Mouse (Mus musculus) hindbrain, embryonic 15.5 days (tissue): Measurements from ENCODE around the gene Ntrk3. TPM values are rescaled to one million over a fixed set of nuclear protein-coding genes. Genes with fewer than 3 reads are reported as not detected.

ENCODE experiments used
- ATAC-seq: fragments of 200-750 bp; cut with Nextera tagmentation; 2 replicates; pipeline ENCODE4 v1.8.0; 2017; ENCODE audit warnings: low read depth, moderate number of reproducible peaks, moderate TSS enrichment; ENCODE audit not compliant: low FRiP score
- H3K27ac ChIP-seq: fragments of 300-500 bp; sonication (generic); replicated peaks from 2 replicates; pipeline ENCODE4 v1.5.1; 2015; ENCODE audit warnings: mild to moderate bottlenecking, inconsistent platforms
- H3K27me3 ChIP-seq: fragments of 300-500 bp; sonication (generic); 2 replicates; pipeline ENCODE4 v1.6.1; 2015; ENCODE audit warnings: control low read depth, inconsistent platforms
- H3K36me3 ChIP-seq: fragments of 300-500 bp; sonication (generic); 2 replicates; pipeline ENCODE4 v1.6.1; 2015; ENCODE audit warnings: control low read depth, inconsistent platforms
- H3K4me1 ChIP-seq: fragments of 300-500 bp; sonication (generic); replicated peaks from 2 replicates; pipeline ENCODE4 v1.6.1; 2015; ENCODE audit warnings: control low read depth, inconsistent platforms
- H3K4me2 ChIP-seq: fragments of 300-500 bp; sonication (generic); 2 replicates; pipeline ENCODE4 v1.6.1; 2015; ENCODE audit warnings: moderate library complexity, mild to moderate bottlenecking, inconsistent platforms
- H3K4me3 ChIP-seq: fragments of 300-500 bp; sonication (generic); 2 replicates; pipeline ENCODE4 v1.5.1; 2015; ENCODE audit warnings: mild to moderate bottlenecking, inconsistent platforms
- H3K9ac ChIP-seq: fragments of 300-500 bp; sonication (generic); 2 replicates; pipeline ENCODE4 v1.6.1; 2015; ENCODE audit warnings: inconsistent platforms
- H3K9me3 ChIP-seq: fragments of 300-500 bp; sonication (generic); 2 replicates; pipeline ENCODE4 v1.6.1; 2016; ENCODE audit warnings: control low read depth, inconsistent platforms
- WGBS: fragments of 180-500 bp; shearing (Covaris S2); methylation state at CpG from one replicate; pipeline ENCODE4 v1.1.7; 2015; 5-methylcytosine and 5-hydroxymethylcytosine counted together
- polyA plus RNA-seq: library from polyadenylated mRNA; unstranded; fragments of >200 nt; fragmentation: Nextera tagmentation; extraction: Ambion mirVana; gene quantifications from 2 replicates; pipeline ENCODE4 v1.2.1, GENCODE M21; 2015

Ntrk3 gene
- polyA plus RNA-seq, 1 experiment from 2014 or later: 23.3 TPM

DNA sequence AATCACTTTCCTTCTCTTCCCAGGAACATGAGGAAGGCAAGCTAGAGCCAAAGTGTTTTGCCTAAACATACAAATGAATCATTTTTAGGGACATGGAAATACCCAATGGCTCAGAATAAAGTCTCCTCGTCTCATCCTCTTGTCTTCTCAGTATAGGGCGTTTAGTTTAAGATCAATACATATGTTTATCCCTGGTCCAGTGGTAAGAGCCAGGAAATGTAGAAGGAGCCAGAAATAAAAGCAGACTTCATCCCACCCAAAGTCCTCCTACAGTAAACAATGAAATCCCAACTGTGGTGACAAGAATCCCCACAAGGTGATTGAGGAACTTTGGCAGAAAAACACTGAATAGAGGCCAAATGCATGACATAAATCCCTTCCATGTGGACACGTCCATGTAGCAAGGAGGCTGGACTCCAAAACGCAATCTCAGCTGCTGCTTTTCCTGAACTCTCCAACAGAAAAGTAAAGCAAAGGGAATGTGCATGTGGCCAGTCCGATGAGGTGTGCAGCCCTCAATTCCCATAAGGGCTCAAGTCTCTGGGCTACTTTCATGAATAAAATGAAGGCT, 473.3 kb downstream of the Ntrk3 start:
- Histone ChIP-seq H3K9ac (no peak overlapping the region), H3K4me1 (no peaks in the 10 kb centered on the region), H3K4me2 (no peak overlapping the region), H3K4me3 (no peak overlapping the region), H3K27me3 (no peaks in the 10 kb centered on the region), H3K27ac (no peak overlapping the region), H3K36me3 (no peaks in the 10 kb centered on the region), H3K9me3 (no peaks in the 10 kb centered on the region)
- WGBS: 60% methylated on average over 5 of the region's 5 CpGs
- ATAC-seq: no peak

GRCm38 (mm10) chr7:78261420-78262125, 476.2 kb downstream of the Ntrk3 start:
- H3K9ac ChIP-seq: no peak overlapping the region
- peak; percentile 42; the same call in 1 of the 2 replicates for ATAC-seq
- 74% methylated on average over 8 of the region's 8 CpGs for WGBS
- no peak overlapping the region for H3K4me3 ChIP-seq
- no peak overlapping the region for H3K27ac ChIP-seq
- no peaks in the 10 kb centered on the region for H3K4me1 ChIP-seq
- H3K4me2 ChIP-seq: no peak overlapping the region
- no peaks in the 10 kb centered on the region for H3K36me3 ChIP-seq
- no peaks in the 10 kb centered on the region for H3K27me3 ChIP-seq
- H3K9me3 ChIP-seq: no peaks in the 10 kb centered on the region

DNA sequence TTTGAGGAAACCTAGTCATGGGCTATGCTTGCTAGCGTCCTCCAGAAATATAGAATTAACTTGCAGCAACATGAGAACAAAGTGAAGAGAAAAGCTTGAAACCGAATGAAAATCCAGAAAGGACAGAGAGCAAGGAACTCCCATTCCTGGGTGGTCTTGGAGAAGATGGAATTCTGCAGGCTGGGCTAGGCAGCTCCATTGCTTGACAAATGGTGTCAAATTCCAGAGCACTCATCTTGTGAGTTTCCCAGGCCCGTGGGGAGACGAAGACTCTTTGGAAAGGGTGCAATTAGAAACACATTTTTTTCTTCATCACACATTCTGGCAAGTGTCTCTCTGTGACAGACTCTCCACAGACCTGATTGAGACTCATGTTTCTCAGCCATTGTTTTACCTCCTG, 479.7 kb downstream of the Ntrk3 start:
- H3K4me1 ChIP-seq: no peaks in the 10 kb centered on the region
- no peaks in the 10 kb centered on the region for H3K36me3 ChIP-seq
- WGBS: 46% methylated on average over 4 of the region's 4 CpGs
- no peaks in the 10 kb centered on the region for H3K9me3 ChIP-seq
- H3K9ac ChIP-seq: no peak overlapping the region
- H3K27ac ChIP-seq: no peak overlapping the region
- no peaks in the 10 kb centered on the region for H3K27me3 ChIP-seq
- H3K4me3 ChIP-seq: no peak overlapping the region
- no peak overlapping the region for H3K4me2 ChIP-seq
- no peak for ATAC-seq

GRCm38 (mm10) chr7:78253777-78254385, 483.9 kb downstream of the Ntrk3 start:
- no peak overlapping the region for H3K4me2 ChIP-seq
- no peak overlapping the region for H3K4me3 ChIP-seq
- WGBS: 58% methylated on average over 3 of the region's 3 CpGs
- H3K36me3 ChIP-seq: peaks cover 4% of the 10 kb centered on the region; the same call in 1 of the 2 replicates
- H3K27me3 ChIP-seq: no peaks in the 10 kb centered on the region
- no peaks in the 10 kb centered on the region for H3K4me1 ChIP-seq
- H3K9me3 ChIP-seq: no peaks in the 10 kb centered on the region
- peak overlapping the region; percentile 7; the same call in 1 of the 2 replicates for H3K27ac ChIP-seq
- H3K9ac ChIP-seq: no peak overlapping the region
- ATAC-seq: peak; percentile 91

DNA sequence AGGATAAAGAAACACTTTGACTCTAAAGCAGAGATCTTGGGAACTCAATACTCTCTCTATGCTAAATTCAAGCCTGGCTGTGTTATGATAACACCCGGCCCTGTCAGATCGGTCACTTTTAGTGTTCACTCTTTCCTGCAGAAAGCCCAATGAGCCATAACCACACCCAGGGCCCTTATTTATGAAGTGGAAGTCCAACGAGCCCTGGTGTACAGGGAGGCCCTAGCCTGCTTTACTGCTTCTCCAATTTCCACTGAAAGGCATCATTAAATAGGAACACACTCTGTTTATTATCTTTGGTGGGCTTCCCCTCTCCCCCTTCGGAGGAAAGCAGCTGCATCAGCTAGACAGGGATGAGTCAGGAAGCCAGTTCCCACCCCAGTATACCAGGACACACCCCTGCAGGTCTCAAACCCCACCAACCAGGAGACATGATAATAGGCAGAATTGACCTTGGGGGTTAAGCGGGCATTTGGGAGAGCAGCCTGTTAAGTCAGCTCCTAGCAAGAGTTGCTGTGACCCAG, 489.6 kb downstream of the Ntrk3 start:
- Histone ChIP-seq H3K27me3 (no peaks in the 10 kb centered on the region), H3K36me3 (peaks cover 13% of the 10 kb centered on the region), H3K9ac (no peak overlapping the region), H3K4me1 (no peaks in the 10 kb centered on the region), H3K9me3 (no peaks in the 10 kb centered on the region), H3K4me3 (no peak overlapping the region), H3K27ac (no peak overlapping the region), H3K4me2 (no peak overlapping the region)
- 78% methylated on average over 5 of the region's 5 CpGs for WGBS
- no peak for ATAC-seq

DNA sequence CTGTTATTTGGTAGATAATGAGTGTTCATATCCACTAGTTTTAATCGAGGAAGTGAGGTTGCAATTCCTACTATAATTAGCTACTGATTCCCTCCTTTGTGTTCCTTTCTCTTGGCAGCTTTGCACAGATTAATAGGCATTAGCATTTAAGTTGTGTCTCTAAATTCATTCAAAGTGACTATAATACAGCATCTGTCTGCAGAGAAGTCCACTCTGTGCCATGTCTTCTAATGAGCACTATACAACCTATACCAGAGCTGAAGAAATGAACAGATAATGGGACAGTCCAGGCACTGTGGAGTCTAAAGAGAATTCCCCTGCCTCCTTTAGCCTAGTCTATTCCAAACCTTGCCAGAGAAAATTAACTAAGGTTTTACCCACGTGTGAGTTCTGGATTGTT, 498.8 kb downstream of the Ntrk3 start:
- no peak overlapping the region for H3K27ac ChIP-seq
- no peak overlapping the region for H3K4me2 ChIP-seq
- H3K27me3 ChIP-seq: no peaks in the 10 kb centered on the region
- ATAC-seq: no peak
- 51% methylated on average over 2 of the region's 2 CpGs for WGBS
- no peaks in the 10 kb centered on the region for H3K9me3 ChIP-seq
- no peak overlapping the region for H3K9ac ChIP-seq
- no peaks in the 10 kb centered on the region for H3K4me1 ChIP-seq
- no peak overlapping the region for H3K4me3 ChIP-seq
- no peaks in the 10 kb centered on the region for H3K36me3 ChIP-seq

GRCm38 (mm10) chr7:78221668-78222067, 516.1 kb downstream of the Ntrk3 start:
- Histone ChIP-seq H3K4me1 (peaks cover 8% of the 10 kb centered on the region), H3K4me2 (no peak overlapping the region), H3K27me3 (no peaks in the 10 kb centered on the region), H3K9me3 (no peaks in the 10 kb centered on the region), H3K9ac (no peak overlapping the region), H3K4me3 (no peak overlapping the region), H3K36me3 (no peaks in the 10 kb centered on the region), H3K27ac (no peak overlapping the region)
- no peak for ATAC-seq
- WGBS: 52% methylated on average over 6 of the region's 6 CpGs

GRCm38 (mm10) chr7:78220949-78221348, 516.9 kb downstream of the Ntrk3 start:
- no peak for ATAC-seq
- 60% methylated on average over 4 of the region's 4 CpGs for WGBS
- Histone ChIP-seq H3K4me1 (peaks cover 8% of the 10 kb centered on the region), H3K9me3 (no peaks in the 10 kb centered on the region), H3K9ac (no peak overlapping the region), H3K4me2 (no peak overlapping the region), H3K4me3 (no peak overlapping the region), H3K27ac (no peak overlapping the region), H3K36me3 (no peaks in the 10 kb centered on the region), H3K27me3 (no peaks in the 10 kb centered on the region)

DNA sequence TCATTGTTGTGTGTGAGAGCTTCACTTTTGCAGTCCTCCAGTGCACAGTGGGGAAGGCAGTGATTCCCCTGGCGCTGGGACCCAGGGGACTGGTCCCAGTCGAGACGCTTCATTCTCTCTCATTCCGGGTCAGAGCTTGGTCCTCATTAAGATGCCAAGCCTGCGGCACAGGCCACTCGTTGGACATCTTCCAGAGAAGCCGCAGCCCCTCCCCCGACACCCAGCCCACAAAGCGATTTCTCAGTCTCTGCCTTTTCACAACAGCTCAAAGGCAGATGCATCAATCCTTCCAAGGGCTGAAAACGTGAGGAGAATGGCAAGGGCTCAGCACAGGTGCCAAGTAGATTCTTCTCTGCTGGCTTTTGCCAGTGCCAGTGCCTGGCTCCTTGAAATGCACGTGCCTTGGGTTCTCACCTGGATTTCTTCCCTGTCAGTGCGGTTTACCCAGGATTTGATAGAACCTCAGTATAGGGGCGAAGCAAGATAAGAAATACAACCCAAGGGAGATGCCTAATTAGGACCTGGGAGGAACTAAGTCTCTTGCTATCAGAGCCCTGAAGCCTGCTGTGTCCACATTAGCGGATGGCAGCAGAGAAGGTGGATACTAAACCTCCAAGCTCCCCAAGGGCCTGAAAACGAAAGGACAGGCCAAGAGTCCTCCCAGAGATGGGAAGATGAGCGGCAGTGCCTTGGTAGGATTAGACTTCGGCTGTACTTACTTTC, 546.7 kb downstream of the Ntrk3 start:
- WGBS: 15% methylated on average over 17 of the region's 17 CpGs
- ATAC-seq: peak; percentile 94
- no peak overlapping the region for H3K9ac ChIP-seq

GRCm38 (mm10) chr7:78185578-78185977, 552.2 kb downstream of the Ntrk3 start:
- Histone ChIP-seq H3K27ac (no peak overlapping the region), H3K4me1 (0 out of 2 replicates have a peak, but pooled peaks cover under 1% of the 10 kb centered on the region), H3K27me3 (no peaks in the 10 kb centered on the region), H3K4me2 (no peak overlapping the region), H3K9me3 (no peaks in the 10 kb centered on the region), H3K4me3 (no peak overlapping the region), H3K9ac (no peak overlapping the region), H3K36me3 (no peaks in the 10 kb centered on the region)
- no peak for ATAC-seq
- 65% methylated on average over 4 of the region's 4 CpGs for WGBS

More for the DNA sequence above, 546.7 kb downstream of the Ntrk3 start:
- Histone ChIP-seq H3K4me3 (no peak overlapping the region), H3K27me3 (no peaks in the 10 kb centered on the region), H3K4me1 (peaks cover 10% of the 10 kb centered on the region), H3K36me3 (no peaks in the 10 kb centered on the region), H3K4me2 (0 out of 2 replicates have a peak overlapping the region, but pooled peaks have one; percentile 4), H3K9me3 (no peaks in the 10 kb centered on the region), H3K27ac (peak overlapping the region; percentile 47)

- H3K9me3 ChIP-seq: no peaks in the 10 kb centered on the region
- no peaks in the 10 kb centered on the region for H3K36me3 ChIP-seq
- no peak overlapping the region for H3K27ac ChIP-seq
- no peaks in the 10 kb centered on the region for H3K4me1 ChIP-seq
- WGBS: 35% methylated on average over 1 of the region's 1 CpGs
- H3K9ac ChIP-seq: no peak overlapping the region
- ATAC-seq: no peak
- no peak overlapping the region for H3K4me3 ChIP-seq
- H3K4me2 ChIP-seq: no peak overlapping the region
- no peaks in the 10 kb centered on the region for H3K27me3 ChIP-seq
Observed at GRCm38 (mm10) chr7:78183396-78183795, 554.4 kb downstream of the Ntrk3 start.
